Mouse (Mus musculus) left cerebral cortex, postnatal 14 days (tissue): ENCODE measurements around the gene Ss18l2. TPM values are rescaled to one million over a fixed set of nuclear protein-coding genes. Genes with fewer than 3 reads are reported as not detected.

ENCODE experiments used
- DNase-seq, 2 experiments: peaks; one replicate each; pipeline ENCODE4 v3.0.0; 2021 to 2022; ENCODE audit warnings: low spot score in 2 of 2, mixed read lengths in 1 of 2
- intact Hi-C: fragments of 180-260 bp; cut with DNase I; formaldehyde crosslinking; loops from one replicate; pipeline ENCODE4 v1.15.1; 2025
- long read RNA-seq, 2 experiments: library from polyadenylated mRNA; stranded (forward); transcript quantifications; one replicate each; pipeline ENCODE4 v2.0.0; 2021
- total RNA-seq, 2 experiments: library from RNA; stranded (reverse); gene quantifications; 2 replicates each; pipeline ENCODE4 v1.2.3; 2021

Gene Ss18l2
- total RNA-seq, result 100 to 1,000 TPM in 1 of 2 experiments, 10 to 100 TPM in 1; 82.8 to 100 TPM
- long read RNA-seq, experiment 1, transcript Ss18l2-207 (1 exons, 2,354 nt), result major isoform, 44 of 97 reads
- long read RNA-seq, experiment 1, transcript Ss18l2-201 (3 exons, 577 nt), result minor isoform, 26 of 97 reads
- long read RNA-seq, experiment 1, transcript Ss18l2-203 (2 exons, 1,175 nt), result minor isoform, 26 of 97 reads
- long read RNA-seq, experiment 1, partial matches to known transcripts, result 0 of 97 reads
- long read RNA-seq, experiment 1, other reads (novel, unspliced or antisense), result 1 of 97 reads
- long read RNA-seq, experiment 2, transcript Ss18l2-203 (2 exons, 1,175 nt), result minor isoform, 19 of 87 reads
- long read RNA-seq, experiment 2, transcript Ss18l2-201 (3 exons, 577 nt), result major isoform, 33 of 87 reads
- long read RNA-seq, experiment 2, transcript Ss18l2-207 (1 exons, 2,354 nt), result minor isoform, 31 of 87 reads
- long read RNA-seq, experiment 2, partial matches to known transcripts, result 0 of 87 reads
- long read RNA-seq, experiment 2, other reads (novel, unspliced or antisense), result 3 of 87 reads

DNA sequence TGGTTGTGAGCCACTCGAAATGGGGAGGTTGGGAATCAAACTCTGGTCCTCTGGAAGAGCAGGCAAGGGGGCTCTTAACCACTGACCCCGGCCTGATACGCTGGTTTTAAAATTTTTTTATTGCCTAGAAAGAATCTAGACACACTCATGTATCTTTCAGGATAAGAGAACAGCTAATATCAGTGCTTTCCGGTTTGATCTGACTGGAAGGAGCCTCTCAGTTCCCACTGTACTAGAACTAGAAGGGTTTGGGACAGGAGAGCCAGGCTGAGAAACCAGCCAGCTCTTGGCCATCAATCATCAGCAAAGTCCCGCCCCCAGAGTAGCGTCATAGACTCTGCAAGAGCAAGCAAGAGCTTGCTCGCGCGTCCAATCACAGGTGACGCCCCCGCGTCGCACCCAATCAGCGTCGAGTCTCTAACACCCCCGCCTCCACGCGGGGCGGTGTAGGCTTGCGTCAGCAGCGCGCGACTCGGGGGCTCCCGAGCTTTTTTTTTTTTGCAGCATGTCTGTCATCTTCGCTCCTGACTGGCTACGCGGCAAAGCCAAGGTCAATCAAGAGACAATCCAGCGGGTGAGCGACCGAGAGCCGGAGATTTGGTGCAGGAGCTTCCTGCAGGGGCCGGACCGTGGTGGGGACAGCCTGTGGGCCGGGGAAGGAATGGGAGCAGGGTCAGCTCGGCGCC lies at the start of gene Ss18l2:
Gene Ss18l2, plus strand, starts transcription at position 432 of the 686 bp plus-strand sequence.
- intact Hi-C loops, result no loop called here

DNA sequence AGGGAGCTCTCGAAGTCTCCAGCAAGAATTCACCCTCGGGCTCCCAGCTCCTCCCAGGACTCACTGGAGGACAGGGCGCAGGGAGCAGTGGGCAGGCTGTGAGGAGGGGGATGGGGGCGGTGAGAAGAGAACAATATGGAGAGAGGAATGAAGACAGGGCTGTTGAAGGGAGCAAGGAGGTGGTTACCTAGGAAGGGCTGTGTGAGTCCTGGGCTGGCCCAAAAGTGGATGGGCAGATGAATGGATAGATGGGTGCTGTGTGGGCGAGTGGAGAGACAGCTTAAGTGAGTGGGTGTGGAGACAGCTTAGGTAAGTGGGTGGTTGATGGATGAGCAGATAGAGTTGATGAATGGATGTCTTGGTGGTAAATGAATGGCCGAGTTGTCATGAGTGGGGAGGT lies 46.7 kb upstream of the Ss18l2 start:
- intact Hi-C loops, result no loop called here

More for the DNA sequence above, at the start of gene Ss18l2:
- DNase-seq, result peak; percentile 99

DNA sequence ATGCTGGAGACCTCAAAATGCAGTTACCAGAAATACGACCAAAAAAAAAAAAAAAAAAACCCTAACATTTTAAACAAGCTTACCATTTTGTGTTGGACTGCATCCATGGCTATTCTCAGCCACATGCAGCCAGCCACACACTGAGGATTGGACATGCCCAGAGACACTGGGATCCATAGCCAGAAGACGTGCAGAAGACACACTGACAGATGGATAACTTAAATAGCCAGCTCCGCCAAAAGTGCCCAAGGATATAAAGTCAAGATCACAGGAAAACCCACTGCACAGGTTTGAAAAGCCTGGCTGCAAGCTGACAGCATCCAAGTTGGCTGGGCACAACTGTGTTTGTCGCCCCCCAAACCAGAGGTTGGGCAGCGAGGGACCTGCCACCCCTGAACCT lies 46.0 kb upstream of the Ss18l2 start:
- peak in 1 of 2 experiments; percentile 56 for DNase-seq
- intact Hi-C loops, result no loop called here

More for the DNA sequence above, 46.7 kb upstream of the Ss18l2 start:
- DNase-seq, result peak in 1 of 2 experiments; percentile 27

DNA sequence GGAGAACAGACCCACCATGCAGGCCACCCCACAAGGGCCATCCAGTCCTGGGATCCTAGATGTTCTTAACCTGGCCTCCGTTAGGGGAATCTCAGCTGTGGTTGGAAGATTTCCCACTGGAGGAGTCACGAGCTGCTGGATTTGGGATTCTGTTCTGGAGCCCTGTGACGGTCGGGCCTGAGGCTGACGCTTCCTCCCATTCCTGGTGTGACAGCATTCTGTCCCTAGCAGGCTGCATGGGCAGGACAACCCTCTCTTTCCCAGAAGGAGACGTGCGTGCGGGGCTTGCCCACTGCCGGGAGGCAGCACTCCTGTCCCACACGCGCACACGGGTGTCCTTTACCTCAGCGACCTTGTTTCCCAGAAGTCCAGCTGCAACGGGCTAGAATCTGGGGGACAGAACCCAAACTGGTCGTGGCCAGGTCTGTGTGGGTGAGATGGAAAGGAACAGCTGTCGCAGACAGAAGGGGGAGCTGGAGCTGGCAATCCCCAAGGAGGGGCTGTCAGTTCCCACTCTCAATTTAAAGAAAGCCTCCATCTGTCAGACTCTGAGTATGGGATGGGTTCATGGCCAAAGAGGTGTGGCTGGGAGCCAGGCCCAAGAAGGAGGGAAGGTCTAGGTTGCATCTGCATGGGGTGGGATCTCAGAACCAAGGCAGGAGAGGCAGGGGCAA lies 43.0 kb upstream of the Ss18l2 start:
- peak; percentile 68 to 78 for DNase-seq
- intact Hi-C loops, result no loop called here

DNA sequence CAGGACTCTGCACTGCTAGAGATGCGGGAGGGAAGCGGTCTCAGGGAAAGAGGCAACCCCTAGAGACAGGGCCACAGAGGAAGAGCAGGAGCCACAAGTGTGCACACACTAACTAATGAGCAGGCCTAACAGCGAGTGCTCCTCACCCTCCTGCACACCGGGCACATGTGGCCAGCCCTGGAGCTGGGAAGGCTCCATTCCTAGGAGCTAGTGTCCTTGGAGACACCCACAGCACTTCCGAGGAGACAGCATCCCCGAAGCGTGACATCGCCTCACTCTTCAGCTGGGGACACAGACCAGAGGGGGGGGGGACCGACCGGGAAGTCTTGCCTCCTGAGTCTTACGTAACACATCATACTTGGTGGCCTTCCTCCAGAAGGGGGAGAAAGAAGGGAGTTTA lies 42.3 kb upstream of the Ss18l2 start:
- intact Hi-C loops, result no loop called here
- peak in 1 of 2 experiments; percentile 61 for DNase-seq

DNA sequence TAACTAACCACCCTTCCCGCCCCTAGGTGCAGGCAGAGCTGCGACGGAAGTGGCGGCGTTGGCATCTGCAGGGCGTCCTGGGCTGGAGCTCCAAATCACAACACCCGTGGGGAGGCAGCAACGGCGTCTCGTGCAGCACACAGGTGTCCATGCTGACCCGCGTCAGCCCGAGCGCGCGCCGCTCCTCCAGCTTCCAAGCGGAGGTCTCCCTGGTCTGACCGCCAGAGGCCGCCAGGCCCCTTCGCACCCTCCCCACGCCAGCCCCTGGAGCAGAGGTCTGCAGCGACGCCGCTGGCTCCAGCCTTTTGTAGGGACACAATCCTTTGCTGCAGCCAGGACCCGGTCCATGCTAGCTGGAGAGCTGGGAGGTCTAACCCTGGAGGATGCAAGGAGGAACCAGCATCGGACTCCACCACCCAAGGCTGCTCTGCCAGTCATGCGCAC lies 40.8 kb upstream of the Ss18l2 start:
- DNase-seq, result peak in 1 of 2 experiments; percentile 39
- intact Hi-C loops, result no loop called here

DNA sequence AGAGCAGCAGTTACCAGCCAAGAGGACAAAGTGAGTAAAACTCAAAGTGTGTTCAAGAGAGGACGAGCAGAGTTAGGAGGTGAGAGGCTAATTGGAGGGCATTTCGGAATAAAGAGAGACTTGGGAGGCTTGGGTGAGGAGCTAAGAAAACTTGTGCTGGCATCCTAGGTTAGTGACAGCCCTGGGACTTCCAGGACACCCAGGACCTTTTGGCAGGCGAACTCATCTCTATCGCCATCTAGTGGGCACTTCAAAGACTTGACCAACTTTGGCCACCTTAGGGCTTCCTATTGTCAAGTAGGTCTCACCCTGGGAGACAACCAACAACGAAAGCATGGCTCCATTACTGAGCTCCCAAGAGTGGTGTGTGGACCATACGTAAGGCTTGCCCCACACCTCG lies 38.8 kb upstream of the Ss18l2 start:
- peak in 1 of 2 experiments; percentile 40 for DNase-seq
- intact Hi-C loops, result no loop called here

DNA sequence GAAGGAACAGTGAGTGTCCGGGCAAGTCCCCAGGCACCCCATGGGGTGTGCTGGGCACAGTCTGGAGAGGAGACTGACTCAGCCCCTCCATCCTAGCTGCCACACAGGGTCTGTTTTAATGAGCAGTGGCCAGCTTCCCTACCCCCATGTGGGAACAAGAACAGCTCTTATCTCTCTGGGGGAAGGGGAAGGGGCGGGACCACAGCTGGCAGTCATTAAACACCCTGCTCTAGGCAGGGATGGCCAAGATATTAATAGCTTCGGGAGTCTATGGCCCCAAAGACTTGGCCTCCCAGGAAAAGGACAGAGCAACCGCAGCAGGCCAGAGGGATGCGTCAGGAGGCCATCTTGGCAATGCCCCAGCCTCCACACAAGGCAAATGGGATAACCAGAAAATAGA lies 37.8 kb upstream of the Ss18l2 start:
- DNase-seq, result no peak

DNA sequence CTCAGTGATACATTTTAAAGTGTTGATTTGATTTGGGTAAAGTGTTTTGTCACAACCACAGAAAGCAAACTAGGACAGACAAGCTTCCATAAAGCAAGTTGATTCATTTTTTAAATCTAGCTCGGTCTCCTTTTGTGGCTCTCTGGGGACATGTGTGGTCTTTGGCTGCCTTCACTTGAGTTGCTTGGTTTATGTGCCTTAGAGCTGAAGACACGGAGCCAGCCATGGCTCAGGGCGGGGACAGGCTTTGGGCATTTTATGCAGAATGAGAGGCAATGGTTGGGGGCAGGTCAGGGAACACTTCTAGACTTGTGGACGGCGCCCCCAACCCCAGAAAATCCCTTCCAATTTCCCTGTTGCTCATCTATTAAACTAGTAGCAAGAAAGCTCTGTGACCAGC lies 36.4 kb upstream of the Ss18l2 start:
- no peak for DNase-seq

More for the DNA sequence above, 37.8 kb upstream of the Ss18l2 start:
- intact Hi-C loops, result no loop called here

DNA sequence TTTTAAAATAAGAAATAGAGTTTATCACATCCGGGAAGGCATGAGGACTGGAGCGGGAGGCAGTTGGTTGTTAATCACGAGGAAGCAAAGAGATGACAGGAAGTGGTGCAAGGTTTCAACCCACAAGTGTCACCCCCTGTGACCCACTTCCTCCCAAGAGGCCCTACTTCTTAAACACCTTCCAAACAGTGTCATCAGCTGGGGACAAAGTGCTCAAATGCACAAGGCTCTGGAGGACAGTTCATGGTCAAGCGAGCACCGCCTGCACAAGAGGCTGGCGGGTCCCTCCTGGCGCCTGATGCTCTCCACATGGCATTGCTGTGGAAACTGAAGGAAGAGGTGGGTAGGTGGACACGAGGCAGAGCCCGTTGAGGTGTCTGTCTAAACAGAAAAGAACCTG lies 35.1 kb upstream of the Ss18l2 start:
- DNase-seq, result no peak
- intact Hi-C loops, result loop anchor here (5.0 kb wide), 2 partner anchors 33 to 198 kb away; partner anchors contain the start of genes Lyzl4 and Vipr1

More for the DNA sequence above, 36.4 kb upstream of the Ss18l2 start:
- intact Hi-C loops, result no loop called here

DNA sequence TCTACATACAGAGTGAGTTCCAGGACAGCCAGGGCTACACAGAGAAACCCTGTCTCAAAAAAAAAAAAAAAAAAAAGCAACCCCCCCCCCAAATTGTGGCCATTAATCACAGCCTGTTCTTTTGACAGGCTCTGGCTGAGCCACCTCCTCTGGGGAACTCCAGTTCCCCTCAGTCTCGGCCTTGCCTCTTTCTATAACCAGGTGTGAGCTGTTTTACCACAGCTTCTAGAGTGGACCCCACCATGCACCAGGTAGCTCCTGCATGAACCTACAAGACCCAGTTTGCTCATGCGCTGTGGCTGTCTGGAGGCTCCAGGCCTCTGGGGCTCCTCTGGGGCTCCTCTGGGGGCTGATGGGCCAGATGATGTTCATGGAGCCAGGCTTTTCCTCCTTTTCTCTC lies 34.6 kb upstream of the Ss18l2 start:
- DNase-seq, result no peak
- intact Hi-C loops, result loop anchor here (5.0 kb wide), 2 partner anchors 33 to 198 kb away; partner anchors contain the start of genes Lyzl4 and Vipr1

DNA sequence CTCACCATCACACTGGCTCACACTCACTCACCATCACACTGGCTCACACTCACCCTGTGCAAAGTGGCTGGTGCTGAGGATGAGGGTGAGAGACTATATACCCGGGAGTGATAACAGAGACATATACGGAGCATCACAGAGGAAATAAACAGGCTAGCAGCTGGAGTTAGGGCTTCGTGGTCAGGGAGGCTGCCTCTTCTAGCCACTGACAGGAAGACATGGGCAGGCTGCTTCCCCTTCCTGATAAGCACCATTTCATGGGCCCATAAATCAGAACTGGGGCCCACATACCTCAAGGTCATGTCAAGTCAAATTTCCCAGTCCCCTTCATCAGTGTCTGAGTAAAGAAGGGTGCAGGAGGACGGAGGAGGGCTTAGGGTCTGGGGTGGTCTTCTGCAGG lies 33.1 kb upstream of the Ss18l2 start:
- intact Hi-C loops, result loop anchor here (5.0 kb wide), 2 partner anchors 35 to 200 kb away; partner anchors contain the start of genes Lyzl4 and Vipr1
- no peak for DNase-seq

DNA sequence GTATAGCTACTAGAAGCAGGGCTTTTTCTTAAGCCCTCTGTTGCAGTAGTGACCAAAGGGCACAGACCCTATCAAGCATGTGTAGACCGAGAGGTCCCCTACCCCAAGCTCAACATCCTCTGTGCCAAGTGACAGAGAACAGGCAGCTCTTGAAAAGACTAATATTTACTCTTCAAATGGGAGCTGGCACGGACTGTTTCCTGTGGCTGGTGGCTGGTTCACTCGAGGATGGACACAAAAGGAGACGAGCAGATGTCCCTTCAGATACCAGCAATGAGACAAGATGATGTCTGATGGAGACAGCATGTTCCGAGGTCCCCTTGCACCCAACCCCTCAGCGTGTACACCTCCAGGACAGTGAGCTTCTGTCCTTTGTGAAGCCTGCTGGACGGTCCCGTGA lies 32.7 kb upstream of the Ss18l2 start:
- intact Hi-C loops, result loop anchor here (5.0 kb wide), 2 partner anchors 35 to 200 kb away; partner anchors contain the start of genes Lyzl4 and Vipr1
- no peak for DNase-seq

DNA sequence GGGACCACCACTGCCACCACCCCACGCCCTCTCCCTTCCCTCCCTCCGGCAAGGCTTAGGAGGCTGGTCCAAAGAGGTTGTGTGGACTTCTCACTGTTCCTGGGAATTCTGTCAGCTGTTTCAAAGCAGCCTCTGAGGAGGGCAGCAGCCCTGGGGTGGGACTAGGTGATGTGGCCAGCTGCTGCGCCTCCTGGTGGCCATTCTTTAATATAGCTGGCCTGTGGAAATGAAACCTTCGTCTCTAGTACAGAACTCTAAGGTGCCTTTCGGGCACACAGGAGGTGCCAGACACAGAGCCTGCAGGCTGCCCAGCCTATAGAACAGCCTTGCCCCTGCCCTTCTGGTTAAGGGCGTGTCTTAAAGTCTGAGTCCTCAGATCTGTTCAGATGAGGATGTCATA lies 30.6 kb upstream of the Ss18l2 start:
- DNase-seq, result peak; percentile 60 to 62
- intact Hi-C loops, result loop anchor here (5.0 kb wide), 2 partner anchors 37 to 202 kb away; partner anchors contain the start of genes Lyzl4 and Vipr1

DNA sequence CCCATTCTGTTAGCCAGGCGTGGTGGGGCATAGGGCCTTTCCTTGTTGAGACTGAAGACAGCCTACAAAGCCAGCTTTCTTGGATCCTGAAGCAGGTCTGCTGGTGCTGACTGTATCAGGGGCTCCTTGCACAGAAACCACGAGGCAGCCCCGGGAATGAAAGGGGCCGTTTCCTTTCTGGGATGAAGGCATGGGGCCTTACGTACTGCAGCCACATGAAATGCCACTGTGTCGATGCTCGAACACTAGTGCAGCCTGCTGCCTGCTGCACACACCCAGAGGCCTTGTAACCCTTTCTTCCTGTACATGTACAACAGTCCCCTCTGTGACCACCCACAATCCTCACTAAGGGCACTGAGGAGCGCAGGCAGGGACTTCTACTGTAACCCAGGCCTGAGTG lies 28.9 kb upstream of the Ss18l2 start:
- intact Hi-C loops, result no loop called here
- DNase-seq, result no peak

DNA sequence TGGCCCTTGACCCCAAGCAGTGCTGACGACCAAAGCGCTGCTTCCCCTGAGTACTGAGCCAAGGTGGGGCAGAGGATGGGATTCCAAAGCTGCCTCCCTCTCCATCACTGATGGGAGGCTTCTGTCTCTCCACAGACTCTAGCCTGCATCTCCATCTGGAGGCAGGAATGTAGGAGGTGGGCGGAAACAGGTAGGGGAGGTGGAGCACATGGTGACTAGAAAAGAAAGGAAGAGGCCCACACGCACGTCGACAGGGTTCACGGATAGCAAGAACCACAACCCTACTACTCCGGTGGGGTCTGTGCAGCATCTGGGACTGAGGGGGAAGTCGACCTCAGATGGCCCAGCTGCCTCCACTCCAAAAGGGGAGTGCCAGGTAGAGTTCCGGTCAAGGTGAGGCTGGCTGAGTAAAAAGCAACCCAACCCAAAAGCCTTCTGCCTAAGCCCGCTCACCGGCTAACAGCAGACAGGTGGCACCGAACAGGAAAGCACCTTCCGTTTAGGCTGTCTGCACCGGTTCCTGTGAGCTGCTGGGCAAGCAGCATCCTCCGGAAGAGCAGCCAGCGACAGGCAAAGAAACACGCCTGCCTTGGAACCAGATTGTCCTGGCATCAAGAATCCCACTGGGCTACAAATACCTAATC lies 28.0 kb upstream of the Ss18l2 start:
- DNase-seq, result no peak
- intact Hi-C loops, result no loop called here

DNA sequence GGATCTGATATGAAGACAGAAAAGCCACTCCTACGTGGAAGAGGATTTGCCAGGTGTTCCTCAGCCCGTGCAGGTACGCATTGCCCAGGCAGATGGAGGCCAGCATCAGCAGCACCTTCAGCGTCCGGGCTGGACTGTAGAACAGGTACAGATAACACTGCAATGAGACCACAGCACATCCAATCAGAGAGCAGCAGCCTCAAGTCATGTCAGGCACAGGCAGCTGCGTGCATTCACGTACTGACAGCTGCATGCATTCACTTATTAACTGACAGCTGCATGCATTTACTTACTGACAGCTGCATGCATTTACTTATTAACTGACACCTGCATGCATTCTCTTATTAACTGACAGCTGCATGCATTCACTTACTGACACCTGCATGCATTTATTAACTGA lies 25.4 kb upstream of the Ss18l2 start:
- intact Hi-C loops, result no loop called here
- DNase-seq, result no peak

DNA sequence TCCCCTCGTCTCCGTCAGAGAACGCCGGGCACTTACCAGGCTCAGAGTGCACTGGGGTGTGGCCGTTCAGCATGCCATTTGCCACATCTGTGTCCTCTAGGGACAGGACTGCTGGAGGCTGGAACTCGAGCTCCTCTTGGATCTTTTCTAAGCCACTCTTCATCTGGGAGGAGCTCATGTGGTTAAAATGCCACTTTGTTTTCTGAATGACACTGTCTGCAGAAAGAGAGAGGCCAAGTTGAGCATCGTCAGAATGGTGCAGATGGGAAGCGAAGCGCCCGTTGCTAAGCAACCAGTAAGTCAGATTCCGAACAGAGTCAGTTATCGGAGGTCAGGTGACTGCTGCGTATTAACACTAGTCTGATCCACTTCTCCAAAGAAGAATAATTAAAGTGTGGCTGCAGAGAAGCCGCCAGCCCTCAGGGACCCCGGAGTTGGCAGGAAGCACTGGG lies 19.9 kb upstream of the Ss18l2 start:
- intact Hi-C loops, result no loop called here

DNA sequence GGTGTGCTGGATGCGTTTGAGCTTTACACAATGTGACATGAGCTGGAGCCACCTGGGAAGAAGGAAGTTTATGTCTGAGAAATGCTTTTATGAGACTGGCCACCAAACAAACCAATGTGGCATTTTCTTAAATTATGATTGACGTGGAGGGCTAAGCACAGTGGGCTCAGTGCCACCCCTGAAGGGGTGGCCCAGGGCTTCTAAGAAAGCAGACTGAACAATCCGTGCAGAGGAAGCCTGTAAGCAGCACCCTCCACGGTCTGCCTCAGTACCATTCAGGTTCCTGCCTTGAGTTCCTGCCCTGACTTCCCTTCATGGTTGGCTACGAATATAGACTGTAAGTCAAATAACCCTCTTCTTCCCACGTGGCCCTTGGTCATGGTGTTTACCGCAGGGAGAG lies 19.4 kb upstream of the Ss18l2 start:
- intact Hi-C loops, result no loop called here
- no peak for DNase-seq

More for the DNA sequence above, 19.9 kb upstream of the Ss18l2 start:
- peak; percentile 76 to 84 for DNase-seq
